Comparison of ENCODE assay signal across 12 mouse cellular contexts in genomic region chr4:100311775-100312537, GRCm38 (mm10).
DNase-seq lines count a peak whose midpoint lies in the region; ATAC-seq lines count a peak whose summit lies in the region.
"Had no signal": no experiment of that assay in that cellular context is flagged by ENCODE, and none has a peak within 500 bp of the region (broad histone marks: within the 10 kb centered on the region; RNA-seq: fewer than 3 reads in every experiment).

No protein-coding gene starts in this region.

- no peak overlapping the region for H3K4me2 ChIP-seq in intestine, embryonic 15.5 days (replicated peaks)
- H3K4me2 ChIP-seq: embryonic facial prominence, embryonic 15.5 days; hindbrain, embryonic 13.5 days had no signal

- peak overlapping the region; percentile 17; the same call in 1 of the 2 replicates for H3K27ac ChIP-seq in intestine, embryonic 15.5 days
- H3K27ac ChIP-seq: embryonic facial prominence, embryonic 15.5 days; hindbrain, embryonic 13.5 days had no signal

- no peaks in the 10 kb centered on the region for H3K4me1 ChIP-seq in intestine, embryonic 15.5 days (replicated peaks)
- H3K4me1 ChIP-seq: hindbrain, embryonic 13.5 days had no signal

- no peaks in the 10 kb centered on the region for H3K9me3 ChIP-seq in intestine, embryonic 15.5 days
- H3K9me3 ChIP-seq: embryonic facial prominence, embryonic 15.5 days; hindbrain, embryonic 13.5 days had no signal

- no peaks in the 10 kb centered on the region for H3K27me3 ChIP-seq in intestine, embryonic 15.5 days (replicated peaks)
- H3K27me3 ChIP-seq: embryonic facial prominence, embryonic 15.5 days; hindbrain, embryonic 13.5 days had no signal

- 47% methylated on average over 10 of the region's 10 CpGs for WGBS in intestine, embryonic 15.5 days

- ATAC-seq in intestine, embryonic 15.5 days, result peak; percentile 78

- H3K9ac ChIP-seq in intestine, embryonic 15.5 days, result no peak overlapping the region
- H3K9ac ChIP-seq: embryonic facial prominence, embryonic 15.5 days; hindbrain, embryonic 13.5 days had no signal

- H3K4me3 ChIP-seq in intestine, embryonic 15.5 days (replicated peaks), result no peak overlapping the region
- H3K4me3 ChIP-seq: embryonic facial prominence, embryonic 15.5 days; hindbrain, embryonic 13.5 days had no signal

- peak; percentile 65 for DNase-seq in adrenal gland, adult 2 months
- no peak for DNase-seq in adrenal gland, adult 8-10 months
- DNase-seq in left cerebral cortex, postnatal 14 days (ENCODE audit: low spot score in 2 of 2), result peak; percentile 5 to 29
- no peak for DNase-seq in left cerebral cortex, adult 8-10 months (ENCODE audit: low spot score in 2 of 2)
- DNase-seq in brain, adult 2 months (ENCODE audit: low read depth, low spot score), result peak; percentile 48
- DNase-seq in retina, embryonic 14.5 days (ENCODE audit: low spot score), result no peak
- DNase-seq in left cerebral cortex, adult 11 months (ENCODE audit: low spot score), result no peak
- DNase-seq: cerebellum, adult 9-11 months; thymus, adult 2 months had no signal

- intact Hi-C loops in left cerebral cortex, postnatal 14 days (cut with DNase I), result no loop called here

- H3K36me3 ChIP-seq in intestine, embryonic 15.5 days, result no peaks in the 10 kb centered on the region
- H3K36me3 ChIP-seq: embryonic facial prominence, embryonic 15.5 days; hindbrain, embryonic 13.5 days had no signal

Comparison
In these comparisons a context has a peak if more than half of its experiments do, and no peak if none do; other contexts are left out.
1. DNase-seq: peak in adrenal gland, adult 2 months (single experiment), left cerebral cortex, postnatal 14 days (2 of 2) and brain, adult 2 months (single experiment); none in adrenal gland, adult 8-10 months (single experiment), left cerebral cortex, adult 8-10 months (0 of 2), retina, embryonic 14.5 days (single experiment) and left cerebral cortex, adult 11 months (single experiment).